Comparison of ENCODE assay signal across 31 mouse cellular contexts in genomic region chr5:34918785-34919184, GRCm38 (mm10). TPM values are rescaled to one million over a fixed set of nuclear protein-coding genes. Genes with fewer than 3 reads are reported as not detected.
DNase-seq lines count a peak whose midpoint lies in the region; ATAC-seq and TF ChIP-seq lines count a peak whose summit lies in the region.
"Had no signal": no experiment of that assay in that cellular context is flagged by ENCODE, and none has a peak within 500 bp of the region (broad histone marks: within the 10 kb centered on the region; RNA-seq: fewer than 3 reads in every experiment).

No protein-coding gene starts in this region.

- H3K79me2 ChIP-seq in heart, adult 2 months (replicated peaks; ENCODE audit: control insufficient read depth, insufficient read depth, low read length): no peaks in the 10 kb centered on the region

- peak; percentile 86 for ATAC-seq in liver, embryonic 11.5 days (replicated peaks; ENCODE audit: low FRiP score)
- peak; percentile 74 for ATAC-seq in liver, embryonic 16.5 days (ENCODE audit: low read depth)
- no peak for ATAC-seq in megakaryocyte, adult 5-6 weeks (ENCODE audit: poor library complexity, severe bottlenecking)
- ATAC-seq: forebrain, embryonic 14.5 days; hindbrain, embryonic 16.5 days; intestine, embryonic 15.5 days had no signal

- peaks cover 21% of the 10 kb centered on the region for H3K36me3 ChIP-seq in heart, embryonic 10.5 days
- H3K36me3 ChIP-seq in heart, adult 2 months (ENCODE audit: control insufficient read depth, insufficient read depth, low read length): no peaks in the 10 kb centered on the region
- peaks cover 2% of the 10 kb centered on the region; the same call in 1 of the 2 replicates for H3K36me3 ChIP-seq in liver, embryonic 11.5 days (ENCODE audit: control insufficient read depth, insufficient read depth, low read length)
- H3K36me3 ChIP-seq in liver, embryonic 16.5 days (ENCODE audit: control insufficient read depth, insufficient read depth): no peaks in the 10 kb centered on the region

- TF ChIP-seq POLR2A in heart, adult 2 months (IDR thresholded peaks at IDR 0.05; ENCODE audit: insufficient read depth, low read depth, low read length): no peak

- 70% methylated on average over 3 of the region's 3 CpGs for WGBS in heart, embryonic 10.5 days
- WGBS in heart, adult 2 months: 88% methylated on average over 3 of the region's 3 CpGs
- 34% methylated on average over 3 of the region's 3 CpGs for WGBS in liver, embryonic 11.5 days
- WGBS in liver, embryonic 16.5 days (ENCODE audit: insufficient replicate concordance): 23% methylated on average over 3 of the region's 3 CpGs

- no peak for DNase-seq in heart, embryonic 10.5 days (ENCODE audit: low spot score)
- DNase-seq in heart, adult 2 months: no peak
- peak; percentile 74 for DNase-seq in MEL-GATA-1-ER (ENCODE audit: extremely low read depth, low read depth)
- no peak for DNase-seq in liver, embryonic 11.5 days (ENCODE audit: low spot score)
- DNase-seq in c-Kit-positive CD71-positive TER-119-positive erythroid progenitor cells, embryonic 14.5 days (ENCODE audit: low spot score): no peak
- no peak for DNase-seq in kidney, postnatal 36 days
- DNase-seq: adrenal gland, postnatal 14 days; cerebellum, adult 18-20 months; cerebellum, postnatal 10 days; gastrocnemius, postnatal 25 days; heart, adult 18-20 months; heart, postnatal 10 days; kidney, postnatal 25 days; lung, adult 2 months; lung, postnatal 14 days; midbrain, embryonic 14.5 days; thymus, postnatal 14 days had no signal

- H3K27me3 ChIP-seq in heart, embryonic 10.5 days (ENCODE audit: insufficient read depth, poor library complexity, severe bottlenecking): no peaks in the 10 kb centered on the region
- no peaks in the 10 kb centered on the region for H3K27me3 ChIP-seq in heart, adult 2 months (ENCODE audit: control insufficient read depth, insufficient read depth, low read length)
- no peaks in the 10 kb centered on the region for H3K27me3 ChIP-seq in liver, embryonic 11.5 days (replicated peaks; ENCODE audit: control insufficient read depth, insufficient read depth, low read length)
- no peaks in the 10 kb centered on the region for H3K27me3 ChIP-seq in liver, embryonic 16.5 days (ENCODE audit: control insufficient read depth, insufficient read depth, low read depth, low read length)
- H3K27me3 ChIP-seq: CH12.LX; embryonic facial prominence, embryonic 15.5 days; heart, embryonic 13.5 days; intestine, embryonic 15.5 days; limb, embryonic 13.5 days had no signal

- H3K4me3 ChIP-seq in heart, embryonic 10.5 days: no peak overlapping the region
- H3K4me3 ChIP-seq in heart, adult 2 months: no peak overlapping the region
- no peak overlapping the region for H3K4me3 ChIP-seq in liver, embryonic 11.5 days (ENCODE audit: low read depth, low read length)
- no peak overlapping the region for H3K4me3 ChIP-seq in liver, embryonic 16.5 days (ENCODE audit: low read depth, low read length)
- H3K4me3 ChIP-seq: embryonic facial prominence, embryonic 10.5 days; embryonic facial prominence, embryonic 15.5 days; heart, embryonic 13.5 days; intestine, embryonic 15.5 days; layer of hippocampus, adult 2 months; left cerebral cortex, adult 2 months; limb, embryonic 13.5 days had no signal

- TF ChIP-seq CTCF in heart, adult 2 months (IDR thresholded peaks at IDR 0.05): no peak

- TF ChIP-seq EP300 in heart, adult 2 months (IDR thresholded peaks at IDR 0.05; ENCODE audit: insufficient read depth, low read depth, low read length): no peak

- H3K27ac ChIP-seq in heart, embryonic 10.5 days: 0 out of 2 replicates have a peak overlapping the region, but pooled peaks have one; percentile 22
- no peak overlapping the region for H3K27ac ChIP-seq in heart, adult 2 months
- peak overlapping the region; percentile 57 for H3K27ac ChIP-seq in liver, embryonic 11.5 days (ENCODE audit: low read depth, low read length)
- H3K27ac ChIP-seq in liver, embryonic 16.5 days (ENCODE audit: low read length): peak overlapping the region; percentile 43; the same call in 1 of the 2 replicates
- H3K27ac ChIP-seq: embryonic facial prominence, embryonic 10.5 days; embryonic facial prominence, embryonic 15.5 days; heart, embryonic 13.5 days; intestine, embryonic 15.5 days; layer of hippocampus, adult 2 months; left cerebral cortex, adult 2 months; limb, embryonic 13.5 days had no signal

- no peaks in the 10 kb centered on the region for H3K9me3 ChIP-seq in heart, embryonic 10.5 days
- H3K9me3 ChIP-seq in liver, embryonic 11.5 days (ENCODE audit: control insufficient read depth, low read length): no peaks in the 10 kb centered on the region
- H3K9me3 ChIP-seq in liver, embryonic 16.5 days (replicated peaks; ENCODE audit: control insufficient read depth, low read length): no peaks in the 10 kb centered on the region
- H3K9me3 ChIP-seq: embryonic facial prominence, embryonic 10.5 days; embryonic facial prominence, embryonic 15.5 days; heart, embryonic 13.5 days; intestine, embryonic 15.5 days; limb, embryonic 13.5 days had no signal

- H3K9ac ChIP-seq in heart, adult 2 months (ENCODE audit: low read depth, low read length): no peak overlapping the region
- 0 out of 2 replicates have a peak overlapping the region, but pooled peaks have one; percentile 15 for H3K9ac ChIP-seq in liver, embryonic 11.5 days (ENCODE audit: low read depth, low read length)
- no peak overlapping the region; the same call in 1 of the 2 replicates for H3K9ac ChIP-seq in liver, embryonic 16.5 days (ENCODE audit: low read depth, low read length)
- H3K9ac ChIP-seq: embryonic facial prominence, embryonic 15.5 days; intestine, embryonic 15.5 days; limb, embryonic 13.5 days had no signal

- H3K4me1 ChIP-seq in heart, embryonic 10.5 days: peaks cover 30% of the 10 kb centered on the region
- H3K4me1 ChIP-seq in heart, adult 2 months (ENCODE audit: control insufficient read depth, insufficient read depth, low read length): peaks cover 2% of the 10 kb centered on the region; the same call in 1 of the 2 replicates
- peaks cover 23% of the 10 kb centered on the region for H3K4me1 ChIP-seq in liver, embryonic 11.5 days (replicated peaks; ENCODE audit: control insufficient read depth, insufficient read depth, low read length)
- peaks cover 31% of the 10 kb centered on the region for H3K4me1 ChIP-seq in liver, embryonic 16.5 days (ENCODE audit: control insufficient read depth, low read depth, low read length)
- H3K4me1 ChIP-seq: intestine, embryonic 15.5 days had no signal

- intact Hi-C loops in heart, adult 2 months (cut with DNase I): no loop called here

- H3K4me2 ChIP-seq in liver, embryonic 11.5 days: peak overlapping the region; percentile 16; the same call in 1 of the 2 replicates
- H3K4me2 ChIP-seq in liver, embryonic 16.5 days (ENCODE audit: low read depth, low read length): no peak overlapping the region
- H3K4me2 ChIP-seq: embryonic facial prominence, embryonic 15.5 days; heart, embryonic 13.5 days; intestine, embryonic 15.5 days; limb, embryonic 13.5 days had no signal

RNA-seq across cellular contexts. Expression of gene Msantd1, which starts 11.0 kb away (rescaled TPM):
- polyA plus RNA-seq in heart, embryonic 10.5 days (2016; fragmentation: Nextera tagmentation; extraction: Ambion mirVana): 0.37 and 1.3 TPM in 2 replicates
- total RNA-seq in heart, adult 2 months (2021): under 1 TPM in 1 of 2 experiments, not detected in 1; 0.66 TPM
- 0.96 and 1.0 TPM in 2 replicates for polyA plus RNA-seq in heart, adult 2 months (2012; rRNA removed)
- polyA plus RNA-seq in liver, embryonic 11.5 days (2014; fragmentation: Nextera tagmentation; extraction: Ambion mirVana): 0.48 and 0.95 TPM in 2 replicates
- 0.09 and 0.37 TPM in 2 replicates for polyA plus RNA-seq in liver, embryonic 16.5 days (2015; fragmentation: Nextera tagmentation; extraction: Ambion mirVana)
- 0.80 and 1.2 TPM in 2 replicates for total RNA-seq in megakaryocyte, adult 5-6 weeks (2015)
- 0.44 TPM in 1 of 2 replicates, not detected in the other for total RNA-seq in megakaryocyte, adult 5-6 weeks (2017)
- total RNA-seq: monocyte, adult 5-6 weeks had no signal
- polyA plus RNA-seq: C2C12; heart, embryonic 13.5 days had no signal

RNA-seq across cellular contexts. Expression of gene Rgs12, which starts 30.5 kb away (rescaled TPM):
- polyA plus RNA-seq in heart, embryonic 10.5 days (2016; fragmentation: Nextera tagmentation; extraction: Ambion mirVana): 32.8 and 35.3 TPM in 2 replicates
- 10 to 100 TPM; 13.1 to 16.5 TPM for total RNA-seq in heart, adult 2 months (2021)
- 26.2 and 27.7 TPM in 2 replicates for polyA plus RNA-seq in heart, adult 2 months (2012; rRNA removed)
- 38.8 and 39.3 TPM in 2 replicates for polyA plus RNA-seq in liver, embryonic 11.5 days (2014; fragmentation: Nextera tagmentation; extraction: Ambion mirVana)
- polyA plus RNA-seq in liver, embryonic 16.5 days (2015; fragmentation: Nextera tagmentation; extraction: Ambion mirVana): 15.7 and 16.2 TPM in 2 replicates
- 5.7 and 8.5 TPM in 2 replicates for total RNA-seq in megakaryocyte, adult 5-6 weeks (2015)
- 6.2 and 7.1 TPM in 2 replicates for total RNA-seq in megakaryocyte, adult 5-6 weeks (2017)
